Mouse (Mus musculus): ENCODE data around the gene Tln1.

- TF ChIP-seq CTCF (IDR thresholded peaks at IDR 0.05; ENCODE audit: low read depth) = no peak
- no peak for TF ChIP-seq EP300 (IDR thresholded peaks at IDR 0.05; ENCODE audit: low read depth)
Observed at GRCm38 (mm10) chr4:43591961-43592360, 29.5 kb upstream of the Tln1 start.

All from liver, embryonic 14.5 days (tissue).